Mouse (Mus musculus): ENCODE results near the gene Gm5426. TPM values are rescaled to one million over a fixed set of nuclear protein-coding genes. Genes with fewer than 3 reads are reported as not detected.

The Gm5426 gene
- polyA plus RNA-seq, 1 experiment from 2014 or later, result not detected

- ATAC-seq (ENCODE audit: low read depth), result no peak
- 34% methylated on average over 12 of the region's 12 CpGs for WGBS (ENCODE audit: insufficient replicate concordance)
- no peaks in the 10 kb centered on the region for H3K9me3 ChIP-seq (replicated peaks; ENCODE audit: control insufficient read depth, low read length)
These were observed 14.2 kb downstream of the Gm5426 start for GRCm38 (mm10) chr10:96150401-96151116.

DNA sequence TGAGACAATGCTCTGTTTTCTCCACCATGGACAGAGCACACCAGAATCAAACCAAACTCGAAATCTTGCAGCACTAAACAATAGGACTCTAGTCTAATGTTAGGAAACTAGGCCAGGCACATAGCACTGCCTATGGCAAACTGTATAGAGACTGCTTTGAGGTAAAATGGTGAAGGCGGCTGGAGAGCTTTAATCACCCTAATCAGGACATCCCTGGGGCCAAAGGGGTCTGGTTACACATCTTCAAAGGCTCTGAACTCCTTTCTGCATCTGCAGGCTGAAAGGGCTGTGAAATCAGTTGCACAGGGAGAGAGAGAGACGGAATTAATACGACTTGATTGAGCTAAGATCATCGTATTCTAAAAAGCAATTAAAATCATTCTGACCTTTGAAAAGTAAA, 16.9 kb downstream of the Gm5426 start:
- Histone ChIP-seq H3K9me3 (replicated peaks; ENCODE audit: control insufficient read depth, low read length) (no peaks in the 10 kb centered on the region), H3K9ac (ENCODE audit: low read depth, low read length) (no peak overlapping the region), H3K36me3 (ENCODE audit: control insufficient read depth, insufficient read depth) (no peaks in the 10 kb centered on the region), H3K4me3 (ENCODE audit: low read depth, low read length) (no peak overlapping the region), H3K4me1 (ENCODE audit: control insufficient read depth, low read depth, low read length) (no peaks in the 10 kb centered on the region), H3K27ac (ENCODE audit: low read length) (no peak overlapping the region), H3K27me3 (ENCODE audit: control insufficient read depth, insufficient read depth, low read depth, low read length) (no peaks in the 10 kb centered on the region), H3K4me2 (ENCODE audit: low read depth, low read length) (no peak overlapping the region)
- no peak for ATAC-seq (ENCODE audit: low read depth)
- WGBS (ENCODE audit: insufficient replicate concordance), result 54% methylated on average over 5 of the region's 5 CpGs

More at GRCm38 (mm10) chr10:96150401-96151116, 14.2 kb downstream of the Gm5426 start:
- Histone ChIP-seq H3K4me2 (ENCODE audit: low read depth, low read length) (no peak overlapping the region), H3K4me1 (ENCODE audit: control insufficient read depth, low read depth, low read length) (no peaks in the 10 kb centered on the region), H3K36me3 (ENCODE audit: control insufficient read depth, insufficient read depth) (no peaks in the 10 kb centered on the region), H3K27ac (ENCODE audit: low read length) (no peak overlapping the region), H3K4me3 (ENCODE audit: low read depth, low read length) (no peak overlapping the region), H3K9ac (ENCODE audit: low read depth, low read length) (no peak overlapping the region), H3K27me3 (ENCODE audit: control insufficient read depth, insufficient read depth, low read depth, low read length) (no peaks in the 10 kb centered on the region)

GRCm38 (mm10) chr10:96162975-96163706, 26.7 kb downstream of the Gm5426 start:
- H3K27ac ChIP-seq (ENCODE audit: low read length), result no peak overlapping the region
- H3K4me2 ChIP-seq (ENCODE audit: low read depth, low read length), result no peak overlapping the region
- 0 out of 2 replicates have a peak, but pooled peaks have one; percentile 35 for ATAC-seq (ENCODE audit: low read depth)
- no peak overlapping the region for H3K9ac ChIP-seq (ENCODE audit: low read depth, low read length)
- no peaks in the 10 kb centered on the region for H3K36me3 ChIP-seq (ENCODE audit: control insufficient read depth, insufficient read depth)
- H3K9me3 ChIP-seq (replicated peaks; ENCODE audit: control insufficient read depth, low read length), result no peaks in the 10 kb centered on the region
- no peaks in the 10 kb centered on the region for H3K4me1 ChIP-seq (ENCODE audit: control insufficient read depth, low read depth, low read length)
- no peaks in the 10 kb centered on the region for H3K27me3 ChIP-seq (ENCODE audit: control insufficient read depth, insufficient read depth, low read depth, low read length)
- 65% methylated on average over 7 of the region's 7 CpGs for WGBS (ENCODE audit: insufficient replicate concordance)
- no peak overlapping the region for H3K4me3 ChIP-seq (ENCODE audit: low read depth, low read length)

DNA sequence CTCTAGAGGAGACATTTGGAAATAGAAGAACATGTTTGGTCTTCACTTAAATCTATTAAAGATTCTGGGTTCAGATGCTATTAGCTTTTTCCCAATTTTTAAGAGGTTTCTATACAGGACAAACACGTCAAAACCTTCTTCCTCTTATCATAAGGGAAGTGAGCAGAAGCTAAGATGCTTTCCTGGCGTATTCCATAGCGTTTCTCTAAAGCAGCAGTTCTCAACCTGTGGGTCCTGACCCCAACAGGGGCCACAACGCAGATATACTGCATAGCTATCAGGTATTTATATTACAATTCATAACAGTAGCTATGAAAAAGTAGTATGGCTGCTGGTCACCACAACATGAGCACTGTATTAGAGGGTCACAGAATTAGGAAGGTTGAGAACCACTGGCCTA, 27.4 kb downstream of the Gm5426 start:
- 51% methylated on average over 4 of the region's 4 CpGs for WGBS (ENCODE audit: insufficient replicate concordance)
- H3K9ac ChIP-seq (ENCODE audit: low read depth, low read length), result no peak overlapping the region
- H3K27me3 ChIP-seq (ENCODE audit: control insufficient read depth, insufficient read depth, low read depth, low read length), result no peaks in the 10 kb centered on the region
- no peaks in the 10 kb centered on the region for H3K9me3 ChIP-seq (replicated peaks; ENCODE audit: control insufficient read depth, low read length)
- H3K4me1 ChIP-seq (ENCODE audit: control insufficient read depth, low read depth, low read length), result no peaks in the 10 kb centered on the region
- no peak overlapping the region for H3K4me2 ChIP-seq (ENCODE audit: low read depth, low read length)
- ATAC-seq (ENCODE audit: low read depth), result no peak
- H3K4me3 ChIP-seq (ENCODE audit: low read depth, low read length), result no peak overlapping the region
- H3K27ac ChIP-seq (ENCODE audit: low read length), result no peak overlapping the region
- H3K36me3 ChIP-seq (ENCODE audit: control insufficient read depth, insufficient read depth), result no peaks in the 10 kb centered on the region

DNA sequence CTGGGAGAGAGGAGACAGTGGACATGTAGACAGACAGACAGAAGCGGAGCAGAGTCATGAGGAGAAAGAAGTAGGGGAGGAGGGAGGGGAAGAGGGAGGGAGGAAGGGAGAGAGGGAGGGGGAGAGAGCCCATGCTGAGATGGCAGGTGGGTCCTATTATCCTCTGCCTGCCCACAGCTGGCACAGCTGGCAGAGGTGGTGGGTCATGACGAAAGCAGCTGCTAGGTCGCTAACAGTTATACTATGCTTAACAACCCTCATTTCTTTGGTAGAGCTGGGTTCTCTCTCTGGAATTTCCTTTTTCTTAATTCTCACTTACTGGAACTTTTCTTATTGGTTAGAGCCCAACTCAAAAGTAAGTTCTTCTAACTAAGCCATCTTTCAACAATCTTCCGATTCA, 28.9 kb downstream of the Gm5426 start:
- no peak overlapping the region for H3K4me3 ChIP-seq (ENCODE audit: low read depth, low read length)
- no peaks in the 10 kb centered on the region for H3K27me3 ChIP-seq (ENCODE audit: control insufficient read depth, insufficient read depth, low read depth, low read length)
- H3K4me2 ChIP-seq (ENCODE audit: low read depth, low read length), result no peak overlapping the region
- H3K9ac ChIP-seq (ENCODE audit: low read depth, low read length), result no peak overlapping the region
- H3K9me3 ChIP-seq (replicated peaks; ENCODE audit: control insufficient read depth, low read length), result no peaks in the 10 kb centered on the region
- no peaks in the 10 kb centered on the region for H3K36me3 ChIP-seq (ENCODE audit: control insufficient read depth, insufficient read depth)
- WGBS (ENCODE audit: insufficient replicate concordance), result 80% methylated on average over 4 of the region's 4 CpGs
- no peak overlapping the region for H3K27ac ChIP-seq (ENCODE audit: low read length)
- no peaks in the 10 kb centered on the region for H3K4me1 ChIP-seq (ENCODE audit: control insufficient read depth, low read depth, low read length)
- ATAC-seq (ENCODE audit: low read depth), result no peak

DNA sequence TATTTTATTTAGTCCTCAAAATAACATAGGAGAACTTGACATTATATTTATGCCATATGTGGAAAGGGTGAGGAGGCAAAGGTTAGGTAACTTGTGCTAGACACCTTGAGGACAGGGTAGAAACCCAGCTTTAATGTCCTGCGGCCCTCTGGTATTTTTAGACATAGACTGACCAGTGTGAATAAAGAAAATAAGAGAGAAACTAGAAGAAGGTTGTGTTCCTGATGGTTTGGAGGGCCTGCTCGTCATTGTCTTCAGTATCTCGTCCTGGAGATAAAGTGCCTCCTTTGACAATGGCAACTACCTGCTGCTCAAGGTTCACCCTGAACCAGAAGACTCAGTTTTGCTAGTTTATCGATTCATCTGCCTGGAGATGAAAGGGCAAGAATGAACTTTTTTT, 32.6 kb downstream of the Gm5426 start:
- WGBS (ENCODE audit: insufficient replicate concordance), result 57% methylated on average over 4 of the region's 4 CpGs
- Histone ChIP-seq H3K4me3 (ENCODE audit: low read depth, low read length) (no peak overlapping the region), H3K4me1 (ENCODE audit: control insufficient read depth, low read depth, low read length) (no peaks in the 10 kb centered on the region), H3K9me3 (replicated peaks; ENCODE audit: control insufficient read depth, low read length) (no peaks in the 10 kb centered on the region), H3K27me3 (ENCODE audit: control insufficient read depth, insufficient read depth, low read depth, low read length) (no peaks in the 10 kb centered on the region), H3K4me2 (ENCODE audit: low read depth, low read length) (no peak overlapping the region), H3K27ac (ENCODE audit: low read length) (no peak overlapping the region), H3K9ac (ENCODE audit: low read depth, low read length) (no peak overlapping the region), H3K36me3 (ENCODE audit: control insufficient read depth, insufficient read depth) (no peaks in the 10 kb centered on the region)
- ATAC-seq (ENCODE audit: low read depth), result no peak

- H3K36me3 ChIP-seq (ENCODE audit: control insufficient read depth, insufficient read depth), result no peaks in the 10 kb centered on the region
- no peaks in the 10 kb centered on the region for H3K4me1 ChIP-seq (ENCODE audit: control insufficient read depth, low read depth, low read length)
- H3K27ac ChIP-seq (ENCODE audit: low read length), result no peak overlapping the region
- H3K27me3 ChIP-seq (ENCODE audit: control insufficient read depth, insufficient read depth, low read depth, low read length), result no peaks in the 10 kb centered on the region
- no peak overlapping the region for H3K9ac ChIP-seq (ENCODE audit: low read depth, low read length)
- H3K9me3 ChIP-seq (replicated peaks; ENCODE audit: control insufficient read depth, low read length), result no peaks in the 10 kb centered on the region
- ATAC-seq (ENCODE audit: low read depth), result no peak
- H3K4me2 ChIP-seq (ENCODE audit: low read depth, low read length), result no peak overlapping the region
- no peak overlapping the region for H3K4me3 ChIP-seq (ENCODE audit: low read depth, low read length)
These were observed 35.1 kb downstream of the Gm5426 start for GRCm38 (mm10) chr10:96171546-96171945.

- Histone ChIP-seq H3K4me3 (ENCODE audit: low read depth, low read length) (no peak overlapping the region), H3K4me2 (ENCODE audit: low read depth, low read length) (no peak overlapping the region), H3K27ac (ENCODE audit: low read length) (no peak overlapping the region), H3K36me3 (ENCODE audit: control insufficient read depth, insufficient read depth) (no peaks in the 10 kb centered on the region), H3K27me3 (ENCODE audit: control insufficient read depth, insufficient read depth, low read depth, low read length) (no peaks in the 10 kb centered on the region), H3K9ac (ENCODE audit: low read depth, low read length) (no peak overlapping the region), H3K9me3 (replicated peaks; ENCODE audit: control insufficient read depth, low read length) (no peaks in the 10 kb centered on the region), H3K4me1 (ENCODE audit: control insufficient read depth, low read depth, low read length) (no peaks in the 10 kb centered on the region)
- 50% methylated on average over 4 of the region's 4 CpGs for WGBS (ENCODE audit: insufficient replicate concordance)
- ATAC-seq (ENCODE audit: low read depth), result no peak
These were observed 36.6 kb downstream of the Gm5426 start for GRCm38 (mm10) chr10:96172964-96173363.

- WGBS (ENCODE audit: insufficient replicate concordance), result 78% methylated on average over 10 of the region's 10 CpGs
- Histone ChIP-seq H3K27me3 (ENCODE audit: control insufficient read depth, insufficient read depth, low read depth, low read length) (no peaks in the 10 kb centered on the region), H3K27ac (ENCODE audit: low read length) (no peak overlapping the region), H3K9me3 (replicated peaks; ENCODE audit: control insufficient read depth, low read length) (no peaks in the 10 kb centered on the region), H3K9ac (ENCODE audit: low read depth, low read length) (no peak overlapping the region), H3K4me3 (ENCODE audit: low read depth, low read length) (no peak overlapping the region), H3K4me1 (ENCODE audit: control insufficient read depth, low read depth, low read length) (no peaks in the 10 kb centered on the region), H3K36me3 (ENCODE audit: control insufficient read depth, insufficient read depth) (no peaks in the 10 kb centered on the region), H3K4me2 (ENCODE audit: low read depth, low read length) (no peak overlapping the region)
- ATAC-seq (ENCODE audit: low read depth), result no peak
These were observed 37.4 kb downstream of the Gm5426 start for GRCm38 (mm10) chr10:96173771-96174170.
